Mouse (Mus musculus) kidney, embryonic 16.5 days (tissue): ENCODE results near the gene Evi5. TPM values are rescaled to one million over a fixed set of nuclear protein-coding genes. Genes with fewer than 3 reads are reported as not detected.

Experiments used
- ATAC-seq: fragments of 200-750 bp; cut with Nextera tagmentation; 2 replicates; pipeline ENCODE4 v1.8.0; 2017; ENCODE audit warnings: moderate TSS enrichment; ENCODE audit not compliant: low FRiP score, low TSS enrichment
- H3K27ac ChIP-seq: fragments of 300-500 bp; sonication (generic); 2 replicates; pipeline ENCODE4 v1.5.1; 2014; ENCODE audit warnings: low read length
- H3K27me3 ChIP-seq: fragments of 300-500 bp; sonication (generic); 2 replicates; pipeline ENCODE4 v1.6.1; 2014; ENCODE audit warnings: low read length, control low read depth, mixed read lengths; ENCODE audit not compliant: insufficient read depth
- H3K36me3 ChIP-seq: fragments of 300-500 bp; sonication (generic); 2 replicates; pipeline ENCODE4 v1.6.1; 2014; ENCODE audit warnings: low read length, control low read depth, mixed read lengths; ENCODE audit not compliant: insufficient read depth
- H3K4me1 ChIP-seq: fragments of 300-500 bp; sonication (generic); 2 replicates; pipeline ENCODE4 v1.6.1; 2014; ENCODE audit warnings: low read length, control low read depth, mixed read lengths; ENCODE audit not compliant: insufficient read depth
- H3K4me2 ChIP-seq: fragments of 300-500 bp; sonication (generic); replicated peaks from 2 replicates; pipeline ENCODE4 v1.6.1; 2014; ENCODE audit warnings: low read depth, low read length
- H3K4me3 ChIP-seq: fragments of 300-500 bp; sonication (generic); 2 replicates; pipeline ENCODE4 v1.5.1; 2014; ENCODE audit warnings: mild to moderate bottlenecking, low read length
- H3K9ac ChIP-seq: fragments of 300-500 bp; sonication (generic); replicated peaks from 2 replicates; pipeline ENCODE4 v1.6.1; 2014; ENCODE audit warnings: low read length
- H3K9me3 ChIP-seq: fragments of 300-500 bp; sonication (generic); 2 replicates; pipeline ENCODE4 v1.6.1; 2016; ENCODE audit warnings: low read length, control low read depth
- WGBS: fragments of 180-500 bp; shearing (Covaris S2); extraction: QIAGEN DNeasy Blood & Tissue Kit; methylation state at CpG from one replicate; pipeline ENCODE4 v1.1.7; 2014; 5-methylcytosine and 5-hydroxymethylcytosine counted together
- polyA plus RNA-seq: library from polyadenylated mRNA; unstranded; fragments of >200 nt; fragmentation: Nextera tagmentation; extraction: Ambion mirVana; gene quantifications from 2 replicates; pipeline ENCODE4 v1.2.1, GENCODE M21; 2015

Evi5 gene
- polyA plus RNA-seq, 1 experiment from 2014 or later, result 76.5 TPM

DNA sequence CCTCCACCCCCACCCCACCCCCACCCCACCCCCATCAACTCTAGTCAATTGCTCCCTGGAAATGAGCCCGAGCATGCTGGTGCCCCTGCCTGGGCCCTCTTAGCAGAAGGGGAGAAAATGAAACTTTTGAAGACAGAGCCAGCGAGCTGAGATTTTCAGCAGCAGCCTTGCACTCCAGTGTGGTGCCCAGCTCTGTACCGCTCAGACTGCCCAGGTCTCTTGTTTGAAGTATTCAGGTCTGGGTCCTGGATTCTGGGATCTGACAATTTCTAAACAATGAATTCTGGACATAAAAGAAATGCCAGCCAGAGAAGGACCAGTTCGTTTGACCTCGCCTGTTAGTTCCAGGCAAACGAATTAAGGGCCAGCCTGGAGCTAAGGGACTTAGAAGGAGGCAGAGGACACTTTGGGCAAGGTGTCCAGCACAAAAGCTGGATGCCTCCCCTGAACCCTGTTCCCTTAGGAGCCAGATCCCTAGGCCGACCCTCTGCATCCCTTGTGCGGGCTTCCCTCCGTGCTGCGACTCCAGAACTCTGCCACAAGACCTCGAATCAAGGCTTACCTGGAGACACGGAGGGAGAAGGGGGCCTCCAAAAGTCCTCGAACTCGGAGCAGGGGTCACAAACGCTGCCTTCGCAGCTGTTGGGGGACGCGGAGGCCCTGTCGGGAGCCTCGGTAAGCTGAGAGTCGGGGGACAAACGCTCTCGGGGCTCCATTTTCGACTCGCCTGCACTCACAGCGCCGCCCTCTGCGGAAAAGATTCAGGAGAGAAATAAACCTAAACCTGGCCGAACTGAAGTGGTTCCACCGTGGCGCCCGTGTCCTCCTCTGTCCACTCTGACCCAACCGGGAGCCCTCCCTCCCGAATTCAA lies 152.0 kb downstream of the Evi5 start:
- Histone ChIP-seq H3K9ac (no peak overlapping the region), H3K4me2 (peak overlapping the region; percentile 45), H3K27me3 (peaks cover 98% of the 10 kb centered on the region), H3K27ac (no peak overlapping the region), H3K9me3 (no peaks in the 10 kb centered on the region), H3K4me1 (peaks cover 55% of the 10 kb centered on the region), H3K4me3 (peak overlapping the region; percentile 38), H3K36me3 (no peaks in the 10 kb centered on the region)
- WGBS, result under 1% methylated on average over 34 of the region's 34 CpGs
- no peak for ATAC-seq

DNA sequence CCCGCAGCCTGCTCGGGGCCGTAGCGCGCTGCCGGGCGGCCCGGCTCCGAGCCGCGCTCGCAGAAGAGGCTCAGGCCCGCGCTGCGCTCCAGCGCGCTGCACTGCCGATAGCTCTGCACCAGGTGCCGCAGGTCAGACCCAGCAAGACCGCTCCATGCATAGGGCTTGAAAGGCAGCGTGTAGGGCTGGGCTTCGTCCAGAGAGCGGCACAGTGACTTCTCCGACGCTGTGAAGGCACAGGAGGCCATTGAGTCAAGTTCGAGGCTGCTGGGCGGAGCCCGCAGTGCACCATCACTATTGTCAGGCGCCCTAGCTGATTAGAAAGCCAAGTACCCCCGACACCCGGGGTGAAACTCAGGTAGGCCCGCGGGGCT lies 153.3 kb downstream of the Evi5 start:
- no peak for ATAC-seq
- H3K27me3 ChIP-seq, result peaks cover 98% of the 10 kb centered on the region
- H3K9me3 ChIP-seq, result no peaks in the 10 kb centered on the region
- no peak overlapping the region for H3K27ac ChIP-seq
- H3K4me1 ChIP-seq, result peaks cover 52% of the 10 kb centered on the region
- 1% methylated on average over 33 of the region's 33 CpGs for WGBS
- H3K9ac ChIP-seq, result no peak overlapping the region
- peak overlapping the region; percentile 54 for H3K4me2 ChIP-seq
- peak overlapping the region; percentile 27 for H3K4me3 ChIP-seq
- no peaks in the 10 kb centered on the region for H3K36me3 ChIP-seq

DNA sequence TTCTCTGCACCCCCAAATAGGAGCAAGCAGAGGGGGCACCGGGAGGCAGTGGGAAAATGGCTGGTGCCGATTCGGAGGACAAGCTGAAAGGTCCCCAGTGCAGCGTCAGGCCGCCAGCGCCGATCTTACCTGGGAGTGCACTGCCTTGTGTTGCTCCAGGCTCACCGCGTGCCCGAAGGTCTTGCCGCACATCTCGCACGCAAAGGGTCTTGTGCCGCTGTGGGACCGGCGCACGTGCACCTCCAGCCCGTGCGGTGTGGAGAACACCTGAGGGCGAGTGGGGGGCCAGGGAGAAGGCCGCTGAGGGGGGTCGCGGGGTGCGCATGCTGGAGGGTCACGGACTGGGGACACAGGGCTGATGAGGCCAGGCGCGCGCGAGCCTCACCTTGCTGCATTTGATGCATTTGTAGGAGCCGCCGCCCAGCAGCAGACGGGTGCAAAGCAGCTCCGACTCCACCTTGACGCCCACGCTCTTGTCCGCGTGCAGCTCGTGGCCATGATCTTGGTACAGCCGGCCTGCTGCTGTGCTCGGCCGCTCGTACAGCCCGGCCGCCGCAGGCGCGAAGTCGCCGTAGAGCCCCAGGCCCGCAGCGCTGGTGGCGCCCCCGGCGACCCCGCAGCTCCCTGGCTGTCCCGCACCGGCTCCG lies 153.8 kb downstream of the Evi5 start:
- no peak for ATAC-seq
- peak overlapping the region; percentile 54 for H3K4me2 ChIP-seq
- H3K4me3 ChIP-seq, result peak overlapping the region; percentile 27
- H3K9ac ChIP-seq, result no peak overlapping the region
- H3K36me3 ChIP-seq, result no peaks in the 10 kb centered on the region
- peaks cover 46% of the 10 kb centered on the region for H3K4me1 ChIP-seq
- H3K9me3 ChIP-seq, result no peaks in the 10 kb centered on the region
- no peak overlapping the region for H3K27ac ChIP-seq
- peaks cover 98% of the 10 kb centered on the region for H3K27me3 ChIP-seq
- under 1% methylated on average over 58 of the region's 58 CpGs for WGBS

DNA sequence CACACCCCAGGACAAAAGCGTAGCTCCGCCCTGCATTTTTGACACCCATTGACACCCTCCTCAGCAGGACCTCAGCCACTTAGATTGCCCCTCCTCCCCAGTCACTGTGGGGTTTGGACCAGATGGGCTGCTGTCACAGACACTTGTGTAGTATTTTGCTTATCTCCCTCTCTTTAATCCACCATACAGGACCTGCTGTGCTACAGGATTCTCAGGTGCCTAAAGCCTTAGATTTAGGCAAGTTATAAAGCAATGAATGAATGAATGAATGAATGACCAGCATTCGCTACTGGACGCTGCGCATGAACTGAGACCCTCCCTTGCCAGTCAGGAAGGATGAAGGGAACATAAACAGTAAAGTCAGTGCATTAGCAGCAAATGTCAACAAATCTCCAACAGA lies 154.4 kb downstream of the Evi5 start:
- H3K27me3 ChIP-seq, result peaks cover 95% of the 10 kb centered on the region
- no peak overlapping the region for H3K4me2 ChIP-seq
- no peak for ATAC-seq
- 4% methylated on average over 5 of the region's 5 CpGs for WGBS
- H3K36me3 ChIP-seq, result no peaks in the 10 kb centered on the region
- H3K9ac ChIP-seq, result no peak overlapping the region
- H3K4me1 ChIP-seq, result peaks cover 40% of the 10 kb centered on the region
- no peaks in the 10 kb centered on the region for H3K9me3 ChIP-seq
- no peak overlapping the region for H3K4me3 ChIP-seq
- H3K27ac ChIP-seq, result no peak overlapping the region

DNA sequence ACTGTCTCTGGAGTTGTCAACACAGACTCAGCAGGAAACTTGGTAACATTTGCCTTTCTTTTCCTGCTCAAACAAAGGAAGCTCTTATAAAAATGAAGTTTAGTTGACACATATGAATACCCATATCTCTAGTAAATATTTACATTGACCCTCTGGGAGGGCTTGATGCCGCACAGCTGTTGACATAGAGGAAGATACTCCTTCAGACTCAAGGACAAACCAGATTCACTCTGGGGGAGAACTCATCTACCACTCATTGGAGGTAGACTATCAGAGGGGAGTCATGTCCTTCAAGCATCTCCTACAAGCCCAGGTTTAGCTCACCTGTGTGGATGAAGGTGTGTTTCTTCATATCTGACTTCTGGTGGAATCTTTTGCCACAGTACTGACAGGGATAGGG lies 155.1 kb downstream of the Evi5 start:
- H3K4me3 ChIP-seq, result no peak overlapping the region
- H3K4me1 ChIP-seq, result peaks cover 34% of the 10 kb centered on the region
- H3K27ac ChIP-seq, result no peak overlapping the region
- WGBS, result 10% methylated on average over 1 of the region's 1 CpGs
- peaks cover 92% of the 10 kb centered on the region for H3K27me3 ChIP-seq
- H3K4me2 ChIP-seq, result no peak overlapping the region
- H3K9ac ChIP-seq, result no peak overlapping the region
- no peak for ATAC-seq
- H3K36me3 ChIP-seq, result no peaks in the 10 kb centered on the region
- H3K9me3 ChIP-seq, result no peaks in the 10 kb centered on the region

DNA sequence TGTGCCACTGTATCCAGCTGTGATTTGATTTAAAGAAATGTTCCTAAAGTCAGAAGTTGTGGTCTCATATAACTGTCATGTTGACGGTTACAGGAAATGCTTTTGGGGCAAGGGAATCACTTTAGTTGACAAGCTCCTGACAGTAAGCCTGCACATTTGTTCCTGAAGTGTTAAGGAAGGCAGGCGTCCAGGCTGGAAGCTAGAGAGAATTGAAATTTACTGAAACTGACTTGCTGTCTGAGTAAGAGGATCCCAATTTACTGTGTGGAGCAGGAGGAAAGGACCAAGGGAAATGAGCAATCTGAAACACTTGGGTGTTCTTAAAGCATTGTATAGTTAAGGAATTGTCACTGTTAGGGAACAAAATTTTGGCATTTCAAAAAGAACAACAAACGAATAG lies 155.7 kb downstream of the Evi5 start:
- Histone ChIP-seq H3K27ac (no peak overlapping the region), H3K4me1 (peaks cover 28% of the 10 kb centered on the region), H3K36me3 (no peaks in the 10 kb centered on the region), H3K4me3 (no peak overlapping the region), H3K9ac (no peak overlapping the region), H3K27me3 (peaks cover 92% of the 10 kb centered on the region), H3K9me3 (no peaks in the 10 kb centered on the region), H3K4me2 (no peak overlapping the region)
- WGBS, result 6% methylated on average over 3 of the region's 3 CpGs
- ATAC-seq, result no peak

DNA sequence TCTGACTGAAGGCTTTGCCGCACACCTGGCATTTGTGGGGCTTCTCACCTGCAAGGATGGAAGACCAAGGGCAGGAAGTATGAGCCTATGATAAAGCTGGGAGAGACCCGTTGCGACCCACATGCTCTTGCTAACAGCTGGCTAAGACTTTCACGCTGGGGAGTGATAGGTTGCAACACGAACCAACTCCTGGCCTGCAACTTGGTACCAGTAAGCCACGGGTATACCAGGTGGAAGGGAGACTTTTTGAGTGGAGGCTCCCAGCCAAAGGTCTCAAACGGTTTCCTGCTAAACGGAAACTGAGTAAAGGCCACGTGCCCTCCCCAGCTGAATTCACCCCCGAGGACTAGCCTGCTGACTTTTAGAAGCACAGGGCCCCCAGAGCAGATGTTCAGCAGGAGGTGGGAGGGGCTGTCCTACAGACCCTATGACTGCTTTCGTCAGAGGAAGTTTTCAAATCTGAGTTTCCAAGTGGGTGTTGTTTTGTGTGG lies 157.0 kb downstream of the Evi5 start:
- Histone ChIP-seq H3K4me1 (peaks cover 15% of the 10 kb centered on the region), H3K27me3 (peaks cover 90% of the 10 kb centered on the region), H3K4me3 (no peak overlapping the region), H3K36me3 (no peaks in the 10 kb centered on the region), H3K9me3 (no peaks in the 10 kb centered on the region), H3K9ac (no peak overlapping the region), H3K4me2 (no peak overlapping the region), H3K27ac (no peak overlapping the region)
- WGBS, result 8% methylated on average over 11 of the region's 11 CpGs
- no peak for ATAC-seq

DNA sequence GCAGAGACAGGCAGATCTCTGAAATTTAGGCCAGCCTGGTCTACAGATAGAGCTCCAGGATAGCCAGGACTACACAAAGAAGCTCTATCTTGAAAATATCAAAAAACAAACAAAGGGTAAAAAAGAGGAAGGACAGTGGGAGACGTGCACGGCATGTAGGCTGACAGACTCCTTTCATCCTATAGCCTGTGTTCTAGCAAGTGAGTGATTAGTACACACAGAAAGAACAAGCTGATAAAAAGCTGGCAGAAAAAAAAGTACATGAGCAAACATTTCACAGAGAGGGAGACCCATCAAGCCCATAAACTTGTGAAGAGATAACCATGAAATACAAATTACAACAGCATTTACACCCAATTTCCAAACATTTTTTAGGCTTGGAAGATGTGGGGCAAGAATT lies 163.2 kb downstream of the Evi5 start:
- Histone ChIP-seq H3K4me2 (no peak overlapping the region), H3K4me3 (no peak overlapping the region), H3K9ac (no peak overlapping the region), H3K27me3 (peaks cover 58% of the 10 kb centered on the region), H3K36me3 (no peaks in the 10 kb centered on the region), H3K4me1 (no peaks in the 10 kb centered on the region), H3K9me3 (no peaks in the 10 kb centered on the region), H3K27ac (no peak overlapping the region)
- ATAC-seq, result no peak
- WGBS, result 65% methylated on average over 2 of the region's 2 CpGs

DNA sequence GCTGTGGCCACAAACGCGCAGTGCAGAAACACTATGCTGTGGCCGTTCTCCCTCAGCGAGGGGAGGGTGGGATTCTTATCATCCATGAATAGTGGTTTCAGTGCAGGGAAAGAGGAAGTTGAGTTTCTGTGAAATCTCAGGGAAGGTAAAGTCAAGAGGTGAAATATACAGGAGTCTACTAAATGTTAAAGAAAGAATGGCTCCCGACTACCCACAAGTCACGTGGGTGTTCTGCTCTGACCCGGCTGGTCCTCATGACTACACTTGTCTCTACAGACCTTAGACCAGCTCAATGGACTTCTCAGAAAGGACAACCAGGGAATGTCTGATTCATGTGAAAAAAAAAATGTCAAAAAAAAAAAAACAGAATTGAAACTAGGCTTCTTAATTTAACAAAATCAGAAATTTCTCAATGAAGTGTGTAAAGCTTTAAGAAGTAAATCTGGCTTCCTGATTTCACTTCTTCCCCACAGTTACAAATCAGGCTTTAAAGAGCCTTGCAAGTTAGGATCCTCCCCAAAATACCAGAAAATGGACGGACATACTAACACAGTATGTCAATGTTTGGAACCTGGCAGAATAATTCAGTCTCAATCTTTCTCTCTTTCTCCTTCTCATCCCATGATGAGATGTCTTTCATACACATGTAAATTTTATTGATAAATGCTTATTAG lies 166.6 kb downstream of the Evi5 start:
- no peaks in the 10 kb centered on the region for H3K9me3 ChIP-seq
- H3K36me3 ChIP-seq, result no peaks in the 10 kb centered on the region
- H3K9ac ChIP-seq, result no peak overlapping the region

More for the DNA sequence above, 166.6 kb downstream of the Evi5 start:
- WGBS, result 84% methylated on average over 8 of the region's 8 CpGs
- H3K27ac ChIP-seq, result no peak overlapping the region
- H3K4me2 ChIP-seq, result no peak overlapping the region
- peaks cover 32% of the 10 kb centered on the region for H3K27me3 ChIP-seq
- no peak for ATAC-seq
- H3K4me3 ChIP-seq, result no peak overlapping the region
- H3K4me1 ChIP-seq, result no peaks in the 10 kb centered on the region
